Mouse (Mus musculus) forebrain, postnatal 0 days (tissue): Measurements from ENCODE around the gene Ube2a. TPM values are rescaled to one million over a fixed set of nuclear protein-coding genes. Genes with fewer than 3 reads are reported as not detected.
"Not testable (repeated sequence)": the region's sequence is repeated elsewhere in the genome, so short reads cannot be mapped to it uniquely, and the experiment has no call there.

ENCODE experiments used
- ATAC-seq: fragments of 200-750 bp; cut with Nextera tagmentation; 2 replicates; pipeline ENCODE4 v1.8.0; 2017; ENCODE audit warnings: mild to moderate bottlenecking, moderate library complexity
- DNase-seq: peaks from one replicate; pipeline ENCODE4 v3.0.0-alpha.2; 2015
- H3K27ac ChIP-seq: fragments of 300-500 bp; sonication (generic); 2 replicates; pipeline ENCODE4 v1.5.1; 2014; ENCODE audit warnings: low read depth, mild to moderate bottlenecking, antibody characterized with exemption, low read length, moderate library complexity, mixed read lengths
- H3K27me3 ChIP-seq: fragments of 300-500 bp; sonication (generic); 2 replicates; pipeline ENCODE4 v1.6.1; 2014; ENCODE audit warnings: mild to moderate bottlenecking, low read length, mixed read lengths; ENCODE audit not compliant: insufficient read depth
- H3K36me3 ChIP-seq: fragments of 300-500 bp; sonication (generic); 2 replicates; pipeline ENCODE4 v1.6.1; 2014; ENCODE audit warnings: mild to moderate bottlenecking, moderate library complexity; ENCODE audit not compliant: insufficient read depth
- H3K4me1 ChIP-seq: fragments of 300-500 bp; sonication (generic); 2 replicates; pipeline ENCODE4 v1.6.1; 2014; ENCODE audit warnings: antibody characterized with exemption; ENCODE audit not compliant: insufficient read depth
- H3K4me2 ChIP-seq: fragments of 300-500 bp; sonication (generic); 2 replicates; pipeline ENCODE4 v1.6.1; 2014; ENCODE audit warnings: low read depth, mild to moderate bottlenecking, moderate library complexity
- H3K4me3 ChIP-seq: fragments of 300-500 bp; sonication (generic); 2 replicates; pipeline ENCODE4 v1.5.1; 2014; ENCODE audit warnings: low read depth, low read length, mixed read lengths
- H3K9ac ChIP-seq: fragments of 300-500 bp; sonication (generic); 2 replicates; pipeline ENCODE4 v1.6.1; 2014; ENCODE audit warnings: mild to moderate bottlenecking
- H3K9me3 ChIP-seq: fragments of 300-500 bp; sonication (generic); 2 replicates; pipeline ENCODE4 v1.6.1; 2016; ENCODE audit warnings: low read length
- CTCF ChIP-seq: sonication (generic); IDR thresholded peaks from 2 replicates; pipeline ENCODE4 v1.5.1; 2016; ENCODE audit warnings: antibody characterized with exemption, control low read depth, low read depth
- WGBS: fragments of 180-500 bp; shearing (Covaris S2); extraction: QIAGEN DNeasy Blood & Tissue Kit; methylation state at CpG from one replicate; pipeline ENCODE4 v1.1.7; 2014; 5-methylcytosine and 5-hydroxymethylcytosine counted together
- polyA plus RNA-seq: library from polyadenylated mRNA; unstranded; fragments of >200 nt; fragmentation: Nextera tagmentation; extraction: Ambion mirVana; gene quantifications from 2 replicates; pipeline ENCODE4 v1.2.1, GENCODE M21; 2015
- total RNA-seq: library from RNA; depleted of rRNA; stranded (reverse); fragments of >200 nt; gene quantifications from 2 replicates; pipeline ENCODE4 v1.2.3, GENCODE M21; 2014

Ube2a gene
- total and polyA plus RNA-seq, 2 experiments from 2014 or later, result 24.4 to 125 TPM

GRCm38 (mm10) chrX:36864609-36865328 is 8.9 kb upstream of the Ube2a start:
- Histone ChIP-seq H3K27me3 (no peaks in the 10 kb centered on the region), H3K4me1 (no peaks in the 10 kb centered on the region), H3K4me3 (peak overlapping the region; percentile 41), H3K36me3 (no peaks in the 10 kb centered on the region), H3K27ac (no peak overlapping the region), H3K4me2 (0 out of 2 replicates have a peak overlapping the region, but pooled peaks have one; percentile 30), H3K9me3 (no peaks in the 10 kb centered on the region), H3K9ac (no peak overlapping the region)
- TF ChIP-seq CTCF, result no peak
- 55% methylated on average over 8 of the region's 8 CpGs for WGBS
- ATAC-seq, result no peak
- no peak for DNase-seq

- H3K36me3 ChIP-seq, result no peaks in the 10 kb centered on the region
- no peak for TF ChIP-seq CTCF
- ATAC-seq (no peak), DNase-seq (no peak)
- H3K4me1 ChIP-seq, result no peaks in the 10 kb centered on the region
- H3K4me3 ChIP-seq, result no peak overlapping the region
- no peaks in the 10 kb centered on the region for H3K9me3 ChIP-seq
- no peak overlapping the region for H3K27ac ChIP-seq
- H3K4me2 ChIP-seq, result no peak overlapping the region
- H3K27me3 ChIP-seq, result no peaks in the 10 kb centered on the region
- 78% methylated on average over 3 of the region's 3 CpGs for WGBS
- H3K9ac ChIP-seq, result no peak overlapping the region
Observed at GRCm38 (mm10) chrX:36870372-36870771, 3.3 kb upstream of the Ube2a start.

GRCm38 (mm10) chrX:36874178-36874696 is 537 bp downstream of the Ube2a start:
- DNase-seq (peak; percentile 82), ATAC-seq (peak; percentile 98)
- Histone ChIP-seq H3K4me2 (peak overlapping the region; percentile 52), H3K9me3 (no peaks in the 10 kb centered on the region), H3K4me1 (no peaks in the 10 kb centered on the region), H3K4me3 (peak overlapping the region; percentile 58), H3K27me3 (no peaks in the 10 kb centered on the region), H3K9ac (peak overlapping the region; percentile 62), H3K27ac (peak overlapping the region; percentile 64; the same call in 1 of the 2 replicates), H3K36me3 (no peaks in the 10 kb centered on the region)
- TF ChIP-seq CTCF, result no peak
- WGBS, result 16% methylated on average over 57 of the region's 57 CpGs

- Histone ChIP-seq H3K4me3 (peak overlapping the region; percentile 58), H3K36me3 (no peaks in the 10 kb centered on the region), H3K4me1 (no peaks in the 10 kb centered on the region), H3K9ac (peak overlapping the region; percentile 62), H3K4me2 (peak overlapping the region; percentile 52), H3K27me3 (no peaks in the 10 kb centered on the region), H3K27ac (peak overlapping the region; percentile 64; the same call in 1 of the 2 replicates), H3K9me3 (no peaks in the 10 kb centered on the region)
- ATAC-seq (peak; percentile 57), DNase-seq (peak; percentile 17)
- WGBS, result 32% methylated on average over 29 of the region's 36 CpGs
- TF ChIP-seq CTCF, result no peak
Observed at GRCm38 (mm10) chrX:36874704-36875128, 1.0 kb downstream of the Ube2a start.

GRCm38 (mm10) chrX:36884719-36885118 is 11.0 kb downstream of the Ube2a start:
- Histone ChIP-seq H3K4me2 (no peak overlapping the region), H3K4me3 (no peak overlapping the region), H3K27ac (no peak overlapping the region), H3K9me3 (no peaks in the 10 kb centered on the region), H3K36me3 (no peaks in the 10 kb centered on the region), H3K9ac (no peak overlapping the region), H3K27me3 (no peaks in the 10 kb centered on the region), H3K4me1 (no peaks in the 10 kb centered on the region)
- DNase-seq (no peak), ATAC-seq (no peak)
- WGBS, result 91% methylated on average over 1 of the region's 1 CpGs
- TF ChIP-seq CTCF, result peak; percentile 48

- not testable (repeated sequence) for H3K36me3 ChIP-seq, DNase-seq, H3K4me3 ChIP-seq, H3K9me3 ChIP-seq, ATAC-seq, H3K27ac ChIP-seq, H3K4me2 ChIP-seq, H3K9ac ChIP-seq, H3K4me1 ChIP-seq, H3K27me3 ChIP-seq
- peak; percentile 28; the same call in 1 of the 2 replicates for TF ChIP-seq CTCF
- whole genome bisulfite sequencing, result 24% methylated on average over 1 of the region's 1 CpGs
Observed at GRCm38 (mm10) chrX:36898931-36899330, 25.2 kb downstream of the Ube2a start.

GRCm38 (mm10) chrX:36901655-36902054 is 28.0 kb downstream of the Ube2a start:
- 32% methylated on average over 3 of the region's 3 CpGs for WGBS
- TF ChIP-seq CTCF, result no peak
- H3K4me3 ChIP-seq, result peak overlapping the region; percentile 50

More at GRCm38 (mm10) chrX:36901655-36902054, 28.0 kb downstream of the Ube2a start:
- H3K27me3 ChIP-seq, result no peaks in the 10 kb centered on the region
- H3K4me1 ChIP-seq, result no peaks in the 10 kb centered on the region
- no peak for ATAC-seq
- H3K9ac ChIP-seq, result peak overlapping the region; percentile 62
- peak overlapping the region; percentile 80 for H3K27ac ChIP-seq
- no peak for DNase-seq
- no peaks in the 10 kb centered on the region for H3K36me3 ChIP-seq
- no peaks in the 10 kb centered on the region for H3K9me3 ChIP-seq
- peak overlapping the region; percentile 47 for H3K4me2 ChIP-seq
